Mouse (Mus musculus) forebrain, embryonic 10.5 days (tissue): ENCODE results near the gene Pkdrej. TPM values are rescaled to one million over a fixed set of nuclear protein-coding genes. Genes with fewer than 3 reads are reported as not detected.

Source experiments
- DNase-seq: peaks from one replicate; pipeline ENCODE4 v3.0.0-alpha.2; 2017; ENCODE audit warnings: low spot score; ENCODE audit errors: extremely low spot score
- H3K27ac ChIP-seq: fragments of 300-500 bp; sonication (generic); 2 replicates; pipeline ENCODE4 v1.5.1; 2016; ENCODE audit warnings: mild to moderate bottlenecking
- H3K27me3 ChIP-seq: fragments of 300-500 bp; sonication (generic); 2 replicates; pipeline ENCODE4 v1.6.1; 2016; ENCODE audit warnings: mild to moderate bottlenecking; ENCODE audit not compliant: poor library complexity, severe bottlenecking
- H3K36me3 ChIP-seq: fragments of 300-500 bp; sonication (generic); replicated peaks from 2 replicates; pipeline ENCODE4 v1.6.1; 2016; ENCODE audit warnings: mild to moderate bottlenecking, moderate library complexity
- H3K4me1 ChIP-seq: fragments of 300-500 bp; sonication (generic); 2 replicates; pipeline ENCODE4 v1.6.1; 2016
- H3K4me3 ChIP-seq: fragments of 300-500 bp; sonication (generic); 2 replicates; pipeline ENCODE4 v1.5.1; 2016; ENCODE audit warnings: mild to moderate bottlenecking, moderate library complexity
- H3K9me3 ChIP-seq: fragments of 300-500 bp; sonication (generic); 2 replicates; pipeline ENCODE4 v1.6.1; 2016; ENCODE audit warnings: mild to moderate bottlenecking, moderate library complexity
- WGBS: fragments of 180-500 bp; shearing (Covaris S2); methylation state at CpG from one replicate; pipeline ENCODE4 v1.1.7; 2016; 5-methylcytosine and 5-hydroxymethylcytosine counted together
- polyA plus RNA-seq: library from polyadenylated mRNA; unstranded; fragments of >200 nt; fragmentation: Nextera tagmentation; extraction: Ambion mirVana; gene quantifications from 2 replicates; pipeline ENCODE4 v1.2.1, GENCODE M21; 2016

Pkdrej gene
- polyA plus RNA-seq, 1 experiment from 2014 or later = 0.04 TPM

DNA sequence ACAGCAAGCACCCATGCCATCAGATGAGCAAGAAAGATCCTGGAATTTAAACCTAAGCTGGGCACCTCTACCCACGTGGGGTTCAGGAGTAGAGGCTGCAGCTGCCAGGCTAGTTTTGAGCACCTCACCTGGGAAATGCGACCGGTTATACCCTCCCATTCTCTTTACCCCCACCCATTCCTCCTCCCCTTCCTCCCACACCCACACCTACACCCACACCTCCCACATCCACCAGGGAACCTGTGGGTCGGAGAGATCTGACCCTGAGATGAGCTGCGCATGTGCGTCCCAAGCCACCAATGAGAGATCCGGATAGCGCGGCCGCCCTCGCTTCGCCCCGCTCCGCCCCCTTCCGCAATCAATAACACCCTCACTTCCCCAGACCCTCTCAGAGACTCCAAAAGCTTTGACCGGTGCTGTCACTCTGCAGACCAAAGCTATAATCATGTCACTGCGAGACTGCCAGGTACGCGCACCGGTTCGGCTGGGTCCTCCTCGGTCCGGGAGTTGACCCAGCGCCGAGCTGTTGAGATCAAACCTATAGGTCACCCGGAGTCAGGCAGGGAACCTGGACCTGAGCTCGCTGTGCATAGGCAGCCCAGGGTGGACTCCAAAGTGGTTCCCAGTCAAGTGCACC is 10.5 kb upstream of the Pkdrej start, which contains the start of gene Ttc38:
Gene Ttc38, plus strand, starts transcription at position 353 of the 637 bp plus-strand sequence.
- Histone ChIP-seq H3K27ac (peak within 1 kb of the TSS; percentile 84), H3K27me3 (no peaks in the 10 kb centered on the region), H3K36me3 (no peaks in the 10 kb centered on the region), H3K4me1 (peaks cover 17% of the 10 kb centered on the region), H3K9me3 (no peaks in the 10 kb centered on the region), H3K4me3 (peak within 1 kb of the TSS; percentile 64)
- 1% methylated on average over 27 of the region's 27 CpGs for WGBS
- peak; percentile 76 for DNase-seq

DNA sequence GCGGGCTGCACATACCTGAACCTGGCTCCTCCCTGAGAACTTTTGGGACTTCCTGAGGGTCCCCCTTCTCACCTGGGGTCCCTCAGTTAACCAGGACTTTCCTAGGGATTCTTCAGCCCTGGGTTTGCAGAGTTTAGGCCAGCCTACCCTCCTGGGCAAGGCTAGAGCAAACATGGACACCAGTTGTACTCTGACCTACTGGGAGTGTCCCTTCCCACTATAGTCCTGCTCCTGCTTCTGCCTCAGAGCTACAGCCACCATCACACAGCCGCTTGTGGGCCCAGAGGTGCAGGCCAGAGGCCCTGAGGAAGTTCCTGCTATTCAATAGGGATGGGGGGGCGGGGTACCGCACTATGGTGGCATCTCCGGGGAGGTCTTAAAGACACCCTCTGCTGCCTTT is 7.9 kb upstream of the Pkdrej start:
- 76% methylated on average over 5 of the region's 5 CpGs for WGBS
- no peaks in the 10 kb centered on the region for H3K9me3 ChIP-seq
- H3K4me3 ChIP-seq = no peak overlapping the region
- no peak overlapping the region for H3K27ac ChIP-seq
- H3K36me3 ChIP-seq = no peaks in the 10 kb centered on the region
- H3K4me1 ChIP-seq = peaks cover 17% of the 10 kb centered on the region
- no peaks in the 10 kb centered on the region for H3K27me3 ChIP-seq
- no peak for DNase-seq

GRCm38 (mm10) chr15:85828071-85828470 is 6.5 kb upstream of the Pkdrej start:
- Histone ChIP-seq H3K9me3 (no peaks in the 10 kb centered on the region), H3K36me3 (no peaks in the 10 kb centered on the region), H3K27ac (no peak overlapping the region), H3K27me3 (no peaks in the 10 kb centered on the region), H3K4me3 (no peak overlapping the region), H3K4me1 (peaks cover 17% of the 10 kb centered on the region)
- 89% methylated on average over 4 of the region's 4 CpGs for WGBS
- no peak for DNase-seq

GRCm38 (mm10) chr15:85826676-85827075 is 5.1 kb upstream of the Pkdrej start:
- H3K27me3 ChIP-seq = peaks cover 13% of the 10 kb centered on the region
- no peak for DNase-seq
- H3K27ac ChIP-seq = no peak overlapping the region
- no peak overlapping the region for H3K4me3 ChIP-seq
- no peaks in the 10 kb centered on the region for H3K36me3 ChIP-seq
- 86% methylated on average over 5 of the region's 5 CpGs for WGBS
- H3K4me1 ChIP-seq = peaks cover 12% of the 10 kb centered on the region
- H3K9me3 ChIP-seq = no peaks in the 10 kb centered on the region

DNA sequence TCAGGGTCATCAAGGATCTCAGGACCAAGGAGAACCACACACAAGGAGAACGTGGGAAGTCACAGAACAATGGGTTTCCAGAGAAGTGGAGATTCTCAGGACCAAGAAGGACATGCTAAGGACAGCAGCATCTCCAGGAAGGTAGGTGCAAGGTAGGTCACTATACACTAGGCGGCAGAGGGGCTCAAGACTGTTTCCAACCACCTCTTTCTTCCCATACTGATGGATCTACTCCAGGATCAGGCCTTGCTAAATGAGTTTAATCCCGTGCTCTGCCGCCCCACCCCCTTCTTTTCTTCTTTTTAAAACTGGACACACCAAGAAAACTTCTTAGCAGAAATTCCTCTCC is 451 bp upstream of the Pkdrej start:
- H3K27me3 ChIP-seq = peaks cover 40% of the 10 kb centered on the region
- H3K36me3 ChIP-seq = no peaks in the 10 kb centered on the region
- peaks cover 16% of the 10 kb centered on the region for H3K4me1 ChIP-seq
- peak overlapping the region; percentile 69 for H3K4me3 ChIP-seq
- H3K9me3 ChIP-seq = peaks cover 30% of the 10 kb centered on the region
- WGBS = 14% methylated on average over 4 of the region's 4 CpGs
- H3K27ac ChIP-seq = peak overlapping the region; percentile 86
- DNase-seq = peak; percentile 21

DNA sequence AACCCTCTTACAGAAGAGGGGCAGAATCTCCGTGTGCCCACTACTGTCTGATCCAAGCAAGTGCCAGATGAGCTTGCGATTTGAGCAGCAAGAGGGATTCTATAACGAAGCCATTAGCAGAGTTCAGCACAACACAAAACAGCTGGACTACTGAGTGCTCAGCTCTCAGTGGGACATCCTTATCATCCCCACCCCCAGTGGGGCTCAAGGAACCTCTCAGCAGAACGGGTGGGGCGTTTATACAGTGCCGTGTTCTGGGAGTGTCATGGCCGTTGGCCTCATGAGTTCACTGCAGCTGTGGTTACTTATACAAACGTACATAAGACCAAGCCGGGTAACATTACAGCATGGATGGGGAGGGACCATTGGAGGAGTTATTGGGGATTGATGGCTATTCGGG is 8.1 kb downstream of the Pkdrej start:
- Histone ChIP-seq H3K27me3 (0 out of 2 replicates have a peak, but pooled peaks cover 10% of the 10 kb centered on the region), H3K4me1 (peaks cover 23% of the 10 kb centered on the region)

GRCm38 (mm10) chr15:85811535-85812277 is 9.8 kb downstream of the Pkdrej start, which contains the start of gene Cdpf1:
TSS of gene Cdpf1 (minus strand) at chr15:85811697.
- Histone ChIP-seq H3K27ac (peak within 1 kb of the TSS; percentile 90), H3K4me3 (peak within 1 kb of the TSS; percentile 84), H3K36me3 (no peaks in the 10 kb centered on the region), H3K9me3 (peaks cover 13% of the 10 kb centered on the region; the same call in 1 of the 2 replicates), H3K27me3 (0 out of 2 replicates have a peak, but pooled peaks cover 7% of the 10 kb centered on the region), H3K4me1 (peaks cover 26% of the 10 kb centered on the region)
- WGBS = 4% methylated on average over 36 of the region's 36 CpGs
- DNase-seq = peak; percentile 97

More for the DNA sequence above, 8.1 kb downstream of the Pkdrej start:
- Histone ChIP-seq H3K9me3 (peaks cover 30% of the 10 kb centered on the region), H3K27ac (no peak overlapping the region), H3K4me3 (no peak overlapping the region), H3K36me3 (no peaks in the 10 kb centered on the region)
- 74% methylated on average over 10 of the region's 10 CpGs for WGBS
- no peak for DNase-seq

DNA sequence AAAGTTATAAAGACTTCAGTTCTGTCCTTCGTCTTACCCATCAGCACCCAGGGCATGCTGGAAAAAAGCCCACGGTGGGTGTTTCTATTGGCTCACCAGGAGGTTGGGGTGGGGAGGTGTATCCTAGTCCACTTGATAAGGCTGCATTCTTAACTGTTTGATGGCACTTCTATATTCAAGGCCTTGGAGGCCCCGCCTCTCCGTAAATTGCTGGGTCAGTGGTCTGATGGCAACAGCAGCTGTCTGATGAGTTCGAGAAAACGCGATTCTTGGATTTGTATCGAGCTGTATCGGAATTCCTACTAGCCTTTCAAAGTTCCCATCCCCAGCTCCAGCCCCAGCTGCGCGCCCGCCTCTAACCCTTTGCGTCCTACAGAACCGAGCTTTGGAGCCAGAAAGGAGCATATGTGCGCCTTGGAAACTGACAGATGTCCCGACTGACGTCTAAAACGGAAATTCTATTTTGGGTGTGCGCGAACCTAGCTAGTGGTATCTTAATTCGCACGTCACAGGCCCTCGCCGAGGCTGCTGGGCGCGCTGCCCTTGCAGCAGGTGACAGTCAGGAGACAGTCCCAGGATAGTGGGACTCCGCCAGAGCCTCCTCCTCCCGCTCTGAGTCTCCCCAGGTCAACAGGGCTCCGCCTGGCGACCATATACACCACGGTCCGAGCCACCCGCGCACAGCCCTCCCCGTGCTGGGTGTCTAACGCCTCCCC is 10.6 kb downstream of the Pkdrej start:
- Histone ChIP-seq H3K36me3 (no peaks in the 10 kb centered on the region), H3K4me3 (peak overlapping the region; percentile 84), H3K9me3 (peaks cover 6% of the 10 kb centered on the region; the same call in 1 of the 2 replicates), H3K4me1 (peaks cover 26% of the 10 kb centered on the region), H3K27me3 (0 out of 2 replicates have a peak, but pooled peaks cover 5% of the 10 kb centered on the region), H3K27ac (peak overlapping the region; percentile 90)
- 6% methylated on average over 36 of the region's 36 CpGs for WGBS
- peak; percentile 28 for DNase-seq

DNA sequence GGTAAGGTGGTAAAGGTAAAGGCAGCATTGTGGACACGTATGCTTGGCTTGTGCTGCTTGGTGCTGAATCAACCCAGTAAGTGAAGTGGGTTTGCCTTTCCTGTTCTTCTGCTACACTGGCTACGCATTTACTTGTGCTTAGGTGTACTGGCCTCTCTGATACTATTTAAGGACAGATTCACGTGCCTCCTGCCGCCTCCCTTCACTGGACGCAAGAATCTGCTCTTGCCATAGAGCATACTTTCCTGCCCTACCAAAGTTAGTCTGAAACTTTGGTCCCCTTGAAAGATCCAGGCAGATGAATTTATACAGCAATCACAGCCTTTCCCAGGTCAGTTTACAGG is 11.1 kb downstream of the Pkdrej start:
- H3K27ac ChIP-seq = no peak overlapping the region
- peaks cover under 1% of the 10 kb centered on the region; the same call in 1 of the 2 replicates for H3K9me3 ChIP-seq
- 84% methylated on average over 5 of the region's 5 CpGs for WGBS
- H3K4me3 ChIP-seq = peak overlapping the region; percentile 84
- no peaks in the 10 kb centered on the region for H3K36me3 ChIP-seq
- H3K27me3 ChIP-seq = 0 out of 2 replicates have a peak, but pooled peaks cover 5% of the 10 kb centered on the region
- no peak for DNase-seq
- peaks cover 26% of the 10 kb centered on the region for H3K4me1 ChIP-seq

DNA sequence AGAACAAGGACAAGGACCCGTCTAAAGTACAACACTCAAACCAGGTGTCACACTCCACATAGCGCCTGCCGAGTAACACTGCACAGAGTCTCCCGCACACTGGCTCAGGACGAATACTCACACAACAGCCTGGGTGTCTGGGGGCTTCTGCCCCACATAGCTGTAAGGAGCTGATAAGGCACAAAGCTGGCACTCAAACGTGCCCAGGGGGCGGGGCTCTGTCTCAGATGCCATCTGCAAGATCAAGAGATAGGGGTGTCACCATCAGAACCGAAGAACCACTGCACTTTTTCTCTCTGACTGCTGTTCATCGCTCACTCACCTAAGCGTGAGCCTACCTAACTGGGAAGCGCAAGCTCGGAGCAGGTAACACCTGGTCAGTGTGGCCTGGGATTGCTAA is 12.4 kb downstream of the Pkdrej start:
- Histone ChIP-seq H3K9me3 (no peaks in the 10 kb centered on the region), H3K4me1 (peaks cover 26% of the 10 kb centered on the region), H3K4me3 (no peak overlapping the region), H3K36me3 (no peaks in the 10 kb centered on the region), H3K27ac (no peak overlapping the region), H3K27me3 (0 out of 2 replicates have a peak, but pooled peaks cover 5% of the 10 kb centered on the region)
- DNase-seq = no peak
- 88% methylated on average over 12 of the region's 12 CpGs for WGBS

DNA sequence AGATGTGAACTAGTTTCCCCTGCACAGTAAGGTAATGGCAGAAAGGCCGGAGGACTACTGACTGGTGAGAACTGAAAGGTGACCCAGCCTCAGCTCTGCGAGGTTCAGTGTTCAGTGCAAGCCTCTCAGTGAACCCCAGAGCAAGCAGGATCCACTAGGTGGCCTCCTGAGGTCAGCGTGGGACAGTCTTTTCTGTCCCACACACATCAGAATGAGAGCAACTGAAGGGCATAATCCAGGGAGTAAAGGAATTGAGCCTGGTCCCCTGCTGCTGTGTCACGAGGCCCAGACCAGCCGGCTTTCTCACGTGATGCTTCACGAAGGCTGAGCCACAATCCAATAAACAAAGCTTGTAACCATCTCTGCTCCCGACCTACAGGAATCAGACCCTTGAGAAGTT is 13.1 kb downstream of the Pkdrej start:
- 57% methylated on average over 8 of the region's 8 CpGs for WGBS
- Histone ChIP-seq H3K27me3 (0 out of 2 replicates have a peak, but pooled peaks cover 3% of the 10 kb centered on the region), H3K36me3 (no peaks in the 10 kb centered on the region), H3K27ac (no peak overlapping the region; the same call in 1 of the 2 replicates), H3K9me3 (no peaks in the 10 kb centered on the region), H3K4me3 (no peak overlapping the region), H3K4me1 (peaks cover 26% of the 10 kb centered on the region)
- no peak for DNase-seq

- no peak for DNase-seq
- 82% methylated on average over 6 of the region's 6 CpGs for WGBS
- no peaks in the 10 kb centered on the region for H3K9me3 ChIP-seq
- H3K36me3 ChIP-seq = no peaks in the 10 kb centered on the region
- H3K4me1 ChIP-seq = peaks cover 26% of the 10 kb centered on the region
- H3K27ac ChIP-seq = no peak overlapping the region
- H3K4me3 ChIP-seq = no peak overlapping the region
- H3K27me3 ChIP-seq = no peaks in the 10 kb centered on the region
These were observed 13.5 kb downstream of the Pkdrej start for GRCm38 (mm10) chr15:85808031-85808430.
